Mouse (Mus musculus): ENCODE measurements around the gene Ubald2.

DNA sequence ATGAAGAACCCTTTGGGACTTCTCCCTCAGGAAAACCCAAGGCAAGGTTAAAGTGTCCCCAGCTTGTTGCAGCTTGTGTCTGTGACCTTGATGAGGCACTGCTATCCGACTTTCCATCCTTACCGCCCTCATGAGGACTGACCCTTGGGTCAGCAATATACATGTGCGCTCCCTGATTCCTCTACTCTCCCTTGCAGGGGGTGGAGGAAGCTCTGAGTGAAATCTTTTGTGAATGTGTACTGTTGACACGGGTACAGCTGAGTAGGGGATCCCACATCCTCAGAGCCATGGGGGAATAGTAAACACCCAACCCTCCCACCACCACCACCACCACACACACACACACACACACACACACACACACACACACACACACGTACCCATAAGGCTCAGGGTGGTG is 29.4 kb downstream of the Ubald2 start:
- TF ChIP-seq CTCF (IDR thresholded peaks at IDR 0.05; ENCODE audit: low read depth) (no peak), EP300 (IDR thresholded peaks at IDR 0.05; ENCODE audit: low read depth) (no peak)
